Mouse (Mus musculus) hematopoietic stem cell, adult 5-6 weeks (primary cell): ENCODE results near the gene Tsc22d2. TPM values are rescaled to one million over a fixed set of nuclear protein-coding genes. Genes with fewer than 3 reads are reported as not detected.
A peak's percentile ranks its signal among the peaks of the same experiment; 100 is the strongest.
"Not testable (repeated sequence)": the region's sequence is repeated elsewhere in the genome, so short reads cannot be mapped to it uniquely, and the experiment has no call there.

Source experiments
- ATAC-seq, 2 experiments: fragments of 125-278 bp in 1 of 2; replicated peaks in 1 of 2; 2 replicates each; pipeline ENCODE4 v1.8.0; 2016 to 2017; ENCODE audit warnings: inconsistent platforms in 2 of 2, mild to moderate bottlenecking in 2 of 2, moderate number of reproducible peaks in 2 of 2, low read depth in 1 of 2, moderate TSS enrichment in 1 of 2; ENCODE audit not compliant: low FRiP score in 2 of 2, poor library complexity in 2 of 2, severe bottlenecking in 2 of 2, insufficient read depth in 1 of 2, low TSS enrichment in 1 of 2
- total RNA-seq: library from RNA; stranded (forward); fragments of 172-1452, 232-1000 nt; gene quantifications from 2 replicates; pipeline ENCODE4 v1.2.3, GENCODE M21; 2017

Gene Tsc22d2
- total RNA-seq, 1 experiment from 2014 or later = 34.5 TPM

DNA sequence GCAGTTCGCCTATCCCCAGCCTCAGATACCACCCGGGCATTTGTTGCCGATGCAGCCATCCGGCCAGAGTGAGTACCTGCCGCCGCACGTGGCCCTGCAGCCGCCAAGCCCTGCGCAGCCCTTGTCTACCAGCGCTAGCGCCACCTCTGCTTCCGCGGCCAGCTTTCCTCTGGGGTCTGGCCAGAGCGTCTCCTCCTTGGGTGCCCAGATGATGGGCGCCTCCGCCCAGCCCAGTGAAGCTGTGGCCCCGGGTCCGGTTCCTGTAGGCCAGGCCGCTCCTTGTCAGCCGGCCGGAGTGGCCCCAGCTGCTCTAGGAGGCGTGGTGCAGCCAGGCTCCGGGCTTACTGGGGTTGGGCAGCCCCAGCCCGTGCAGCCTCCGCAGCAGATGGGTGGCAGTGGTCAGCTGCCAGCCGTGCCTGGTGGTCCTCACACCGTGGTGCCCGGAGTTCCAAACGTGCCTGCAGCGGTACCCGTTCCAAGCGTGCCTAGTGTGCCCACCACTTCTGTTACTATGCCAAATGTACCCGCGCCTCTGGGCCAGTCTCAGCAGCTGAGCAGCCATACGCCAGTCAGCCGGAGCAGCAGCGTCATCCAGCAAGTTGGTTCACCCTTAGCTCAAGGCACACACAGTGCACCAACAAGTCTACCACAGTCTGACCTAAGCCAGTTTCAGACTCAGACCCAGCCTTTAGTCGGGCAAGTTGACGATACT lies 2.4 kb downstream of the Tsc22d2 start:
- peak; percentile 26 to 29; a peak in 3 of 4 replicates for ATAC-seq

DNA sequence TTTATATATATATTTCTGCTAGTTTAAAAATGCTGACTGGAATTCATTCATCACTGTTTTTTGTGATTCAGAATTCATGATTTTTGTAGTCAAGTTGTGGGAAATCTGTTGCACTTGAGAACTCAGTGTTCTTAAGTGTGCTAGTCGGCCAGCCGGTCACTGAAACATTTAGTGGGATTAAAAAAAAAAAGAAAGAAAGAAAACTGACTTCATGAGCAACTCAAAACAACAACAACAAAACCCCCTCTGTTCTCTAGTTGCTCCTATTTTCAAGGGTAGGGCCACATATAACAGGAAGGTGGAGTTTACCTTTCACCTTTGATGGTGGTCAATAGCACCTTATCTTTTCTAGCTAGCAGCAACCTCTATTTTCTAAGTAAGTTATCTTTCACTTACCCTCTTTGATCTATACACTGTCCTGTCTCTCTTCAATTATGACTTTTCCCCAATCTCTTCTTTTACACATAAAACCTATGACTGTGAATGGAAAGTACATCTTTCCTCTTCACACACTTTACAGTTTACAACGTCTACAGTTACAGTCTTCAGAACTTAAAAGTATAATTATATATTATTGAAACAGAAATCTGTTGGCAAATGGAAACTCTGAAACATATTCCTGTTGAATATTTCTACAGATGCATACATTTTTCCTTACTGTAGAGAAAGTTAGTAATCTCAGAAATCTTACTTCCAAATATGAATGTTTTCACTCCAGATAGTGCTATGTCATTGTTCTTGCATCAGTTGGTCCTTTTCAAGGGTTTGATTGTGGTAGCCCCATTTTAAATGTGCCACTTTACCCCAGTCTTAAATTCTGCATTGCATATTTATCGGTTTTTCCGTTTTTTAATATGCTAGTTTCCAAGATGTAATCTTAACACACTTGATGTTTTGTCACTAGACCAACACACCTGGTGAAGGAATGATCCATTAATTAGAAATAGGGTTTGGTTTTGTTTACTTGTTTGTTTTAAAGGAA lies 4.5 kb downstream of the Tsc22d2 start:
- ATAC-seq = no peak

DNA sequence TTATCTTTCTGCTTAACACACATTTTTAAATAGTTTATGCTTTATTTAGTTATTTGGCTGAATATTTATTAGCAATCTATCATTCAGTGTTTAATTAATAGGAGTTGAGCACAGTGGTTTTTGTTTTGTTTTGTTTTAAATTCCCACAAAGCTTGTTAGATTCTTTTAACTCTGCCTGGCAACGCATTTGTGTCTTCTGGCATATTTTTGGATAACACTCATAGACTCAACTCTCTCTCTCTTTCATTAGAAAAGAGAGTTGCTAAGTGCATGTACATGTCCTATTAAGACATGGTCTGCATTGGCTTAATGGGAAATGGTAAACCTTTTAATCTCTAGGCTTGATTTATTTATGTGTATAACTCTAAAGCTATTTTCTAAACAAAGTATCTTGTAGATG lies 14.3 kb downstream of the Tsc22d2 start:
- ATAC-seq = no peak

GRCm38 (mm10) chr3:58434414-58434813 lies 19.9 kb downstream of the Tsc22d2 start:
- ATAC-seq = no peak

DNA sequence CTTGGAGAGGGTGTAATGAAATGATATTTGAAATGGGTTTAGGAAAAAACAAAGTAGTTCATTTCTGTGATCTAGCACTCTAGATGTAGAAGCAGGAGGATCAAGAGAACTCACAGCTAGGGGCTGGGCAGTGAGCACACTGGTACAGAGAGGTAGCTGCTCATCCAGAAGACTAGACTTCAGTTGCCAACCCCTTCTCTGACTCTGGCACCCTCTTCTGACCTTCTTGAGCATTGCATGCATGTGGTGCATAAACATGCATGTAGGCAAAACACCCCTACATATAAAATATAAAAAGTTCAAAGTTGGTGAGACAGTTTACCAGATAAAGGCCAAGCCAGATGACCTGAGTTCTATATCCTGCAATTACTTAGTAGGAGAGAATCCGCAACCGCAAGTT lies 33.7 kb downstream of the Tsc22d2 start:
- 0 out of 4 replicates have a peak, but pooled peaks of 1 of the 2 experiments have one; percentile 27 for ATAC-seq

DNA sequence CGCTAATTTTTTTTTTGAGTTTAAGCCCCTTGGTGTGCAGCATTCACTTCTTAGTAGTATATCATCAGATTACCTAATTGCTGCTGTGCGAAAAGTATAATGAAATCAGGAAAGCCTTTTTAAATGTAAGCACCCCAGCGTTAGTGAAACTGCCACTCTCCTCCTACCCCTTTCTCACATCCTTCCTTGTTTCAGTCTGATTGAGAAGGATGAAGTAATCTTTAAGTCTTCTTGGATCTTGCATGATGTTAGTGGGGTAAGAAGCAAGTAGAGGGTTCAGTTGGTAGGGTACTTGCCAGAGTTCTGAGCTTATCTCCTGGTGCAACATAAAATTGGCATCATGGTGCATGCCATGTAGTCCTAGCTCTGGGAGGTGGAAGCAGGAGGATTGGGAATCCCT lies 35.0 kb downstream of the Tsc22d2 start:
- ATAC-seq = no peak

- no peak for ATAC-seq
These were observed 40.1 kb downstream of the Tsc22d2 start for GRCm38 (mm10) chr3:58454414-58455205.

- ATAC-seq = no peak
These were observed 40.7 kb downstream of the Tsc22d2 start for GRCm38 (mm10) chr3:58455255-58455654.

- ATAC-seq = peak; percentile 77 to 89
These were observed 55.3 kb downstream of the Tsc22d2 start for GRCm38 (mm10) chr3:58469655-58470437.

DNA sequence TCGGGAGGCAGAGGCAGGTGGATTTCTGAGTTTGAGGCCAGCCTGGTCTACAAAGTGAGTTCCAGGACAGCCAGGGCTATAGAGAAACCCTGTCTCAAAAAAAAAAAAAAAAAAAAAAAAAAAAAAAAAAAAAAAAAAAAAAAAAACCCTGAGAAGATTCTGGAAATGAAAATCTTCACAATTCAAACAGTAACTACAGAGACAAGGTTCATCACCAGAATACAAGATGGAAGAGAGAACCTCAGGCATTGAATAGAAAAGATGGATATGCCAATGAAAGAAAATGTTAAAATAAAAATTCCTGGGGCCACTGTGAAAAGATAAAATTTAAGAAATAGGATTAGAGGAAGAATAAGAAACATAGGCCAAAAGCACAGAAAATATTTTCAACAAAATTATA lies 60.8 kb downstream of the Tsc22d2 start:
- ATAC-seq = not testable (repeated sequence)

GRCm38 (mm10) chr3:58478755-58479455 lies 64.4 kb downstream of the Tsc22d2 start:
- ATAC-seq = no peak

- 0 out of 4 replicates have a peak, but pooled peaks of 1 of the 2 experiments have one; percentile 51 for ATAC-seq
These were observed 71.4 kb downstream of the Tsc22d2 start for GRCm38 (mm10) chr3:58485883-58486282.

GRCm38 (mm10) chr3:58487121-58487520 lies 72.6 kb downstream of the Tsc22d2 start:
- ATAC-seq = no peak

DNA sequence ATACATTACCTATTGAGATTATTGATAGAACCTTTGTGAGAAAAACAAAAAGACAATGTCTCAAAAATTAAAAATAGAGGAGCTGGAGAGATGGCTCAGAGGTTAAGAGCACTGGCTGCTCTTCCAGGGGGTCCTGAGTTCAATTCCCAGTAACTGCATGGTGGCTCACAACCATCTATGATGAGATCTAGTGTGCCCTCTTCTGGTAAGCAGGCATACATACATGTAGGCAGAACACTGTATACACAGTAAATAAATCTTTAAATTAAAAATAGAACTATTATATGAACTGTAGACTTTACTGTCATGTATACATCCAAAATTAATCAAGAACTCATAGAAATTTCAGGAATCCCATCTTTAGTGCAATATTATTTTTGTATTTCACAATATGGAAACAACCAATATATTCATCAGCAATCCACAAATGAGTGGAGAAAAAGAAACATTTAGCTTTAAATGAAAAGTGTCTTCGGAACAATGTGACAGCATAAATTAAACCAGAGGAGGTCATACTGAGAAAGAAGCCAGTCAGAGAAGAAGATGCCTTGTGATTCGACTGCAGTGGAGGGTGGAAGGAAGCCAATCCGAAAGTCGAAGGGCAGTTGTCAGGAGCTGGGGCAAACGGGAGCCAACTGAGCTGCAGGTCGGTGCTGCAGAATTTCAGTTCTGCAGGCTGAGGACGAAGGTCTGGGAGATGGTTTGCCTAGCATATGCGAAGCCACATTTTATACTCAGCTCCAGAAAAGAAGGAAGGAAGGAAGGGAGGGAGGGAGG lies 73.7 kb downstream of the Tsc22d2 start:
- ATAC-seq = peak in 1 of 2 experiments; percentile 42; a peak in 1 of 4 replicates

DNA sequence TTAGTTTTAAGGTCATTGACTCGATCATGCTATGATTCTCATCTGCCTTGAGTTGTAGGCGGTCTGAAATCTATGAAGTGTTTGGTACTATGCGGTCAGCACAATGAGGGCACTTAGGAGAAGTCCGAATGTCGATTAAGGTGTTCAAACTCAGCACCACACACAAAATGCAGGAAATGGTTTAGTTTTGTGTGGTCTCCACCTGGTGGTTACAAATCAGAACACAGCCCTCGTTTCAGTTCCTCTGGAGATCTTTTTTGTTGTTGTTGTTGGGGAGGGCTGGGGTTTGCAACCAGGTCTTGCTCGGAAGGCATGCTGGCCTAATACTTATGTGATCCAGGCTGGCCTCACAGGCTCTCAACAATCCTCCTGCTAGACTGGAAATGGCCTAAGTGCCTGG lies 76.3 kb downstream of the Tsc22d2 start:
- ATAC-seq = peak; percentile 27 to 62; a peak in 1 of 4 replicates
